Mouse (Mus musculus): ENCODE measurements around the gene Mertk.
"Not testable (repeated sequence)": the region's sequence is repeated elsewhere in the genome, so short reads cannot be mapped to it uniquely, and the experiment has no call there.

Gene Mertk

GRCm38 (mm10) chr2:128698693-128699181 lies at the start of gene Mertk:
Gene Mertk (plus strand): TSS chr2:128698956.
- DNase-seq (ENCODE audit: low spot score in 2 of 2) = peak; percentile 93 to 94

- DNase-seq (ENCODE audit: low spot score in 2 of 2) = no peak
Observed at GRCm38 (mm10) chr2:128680661-128681060, 18.1 kb upstream of the Mertk start.

GRCm38 (mm10) chr2:128686921-128687557 lies 11.7 kb upstream of the Mertk start, which contains the start of gene Anapc1:
Gene Anapc1 (minus strand): TSS chr2:128687391.
- peak; percentile 86 to 89 for DNase-seq (ENCODE audit: low spot score in 2 of 2)

- no peak for DNase-seq (ENCODE audit: low spot score in 2 of 2)
Observed at GRCm38 (mm10) chr2:128687558-128688120, 11.1 kb upstream of the Mertk start.

- no peak for DNase-seq (ENCODE audit: low spot score in 2 of 2)
Observed at GRCm38 (mm10) chr2:128692336-128692735, 6.4 kb upstream of the Mertk start.

- DNase-seq (ENCODE audit: low spot score in 2 of 2) = no peak
Observed at GRCm38 (mm10) chr2:128692771-128693170, 6.0 kb upstream of the Mertk start.

- DNase-seq (ENCODE audit: low spot score in 2 of 2) = no peak
Observed at GRCm38 (mm10) chr2:128693236-128693635, 5.5 kb upstream of the Mertk start.

- not testable (repeated sequence) for DNase-seq (ENCODE audit: low spot score in 2 of 2)
Observed at GRCm38 (mm10) chr2:128693828-128694227, 4.9 kb upstream of the Mertk start.

GRCm38 (mm10) chr2:128694548-128694947 lies 4.2 kb upstream of the Mertk start:
- no peak for DNase-seq (ENCODE audit: low spot score in 2 of 2)

GRCm38 (mm10) chr2:128696426-128696825 lies 2.3 kb upstream of the Mertk start:
- DNase-seq (ENCODE audit: low spot score in 2 of 2) = no peak

GRCm38 (mm10) chr2:128697047-128697446 lies 1.7 kb upstream of the Mertk start:
- DNase-seq (ENCODE audit: low spot score in 2 of 2) = no peak

- DNase-seq (ENCODE audit: low spot score in 2 of 2) = no peak
Observed at GRCm38 (mm10) chr2:128697566-128697965, 1.2 kb upstream of the Mertk start.

GRCm38 (mm10) chr2:128698140-128698692 lies 540 bp upstream of the Mertk start:
- DNase-seq (ENCODE audit: low spot score in 2 of 2) = peak; percentile 85 to 89

GRCm38 (mm10) chr2:128699201-128699885 lies 587 bp downstream of the Mertk start:
- peak; percentile 52 to 63 for DNase-seq (ENCODE audit: low spot score in 2 of 2)

- DNase-seq (ENCODE audit: low spot score in 2 of 2) = no peak
Observed at GRCm38 (mm10) chr2:128704474-128704873, 5.7 kb downstream of the Mertk start.

- no peak for DNase-seq (ENCODE audit: low spot score in 2 of 2)
Observed at GRCm38 (mm10) chr2:128709264-128709663, 10.5 kb downstream of the Mertk start.

GRCm38 (mm10) chr2:128710609-128711008 lies 11.9 kb downstream of the Mertk start:
- DNase-seq (ENCODE audit: low spot score in 2 of 2) = no peak

- DNase-seq (ENCODE audit: low spot score in 2 of 2) = no peak
Observed at GRCm38 (mm10) chr2:128712940-128713339, 14.2 kb downstream of the Mertk start.

GRCm38 (mm10) chr2:128713548-128714003 lies 14.8 kb downstream of the Mertk start:
- peak in 1 of 2 experiments; percentile 40 for DNase-seq (ENCODE audit: low spot score in 2 of 2)

- DNase-seq (ENCODE audit: low spot score in 2 of 2) = no peak
Observed at GRCm38 (mm10) chr2:128714724-128715241, 16.0 kb downstream of the Mertk start.

- DNase-seq (ENCODE audit: low spot score in 2 of 2) = no peak
Observed at GRCm38 (mm10) chr2:128715979-128716378, 17.2 kb downstream of the Mertk start.

- no peak for DNase-seq (ENCODE audit: low spot score in 2 of 2)
Observed at GRCm38 (mm10) chr2:128719380-128719779, 20.6 kb downstream of the Mertk start.

Data from urinary bladder, postnatal 4 days (tissue).